Mouse (Mus musculus) MEL (cell line): ENCODE measurements around the gene Pdzph1. TPM values are rescaled to one million over a fixed set of nuclear protein-coding genes. Genes with fewer than 3 reads are reported as not detected.
A peak's percentile ranks its signal among the peaks of the same experiment; 100 is the strongest.

Experiments used
- DNase-seq: peaks from one replicate; pipeline ENCODE4 v3.0.0; 2011; ENCODE audit warnings: low read depth, low spot score
- H3K27ac ChIP-seq: 2 replicates; pipeline ENCODE4 v1.5.1; 2012; ENCODE audit warnings: low read depth, mild to moderate bottlenecking, control low read depth, low read length, moderate library complexity; ENCODE audit not compliant: control insufficient read depth
- H3K27me3 ChIP-seq, 2 experiments: fragments of 150-350 bp in 1 of 2; sonication (generic) in 1 of 2; 2 replicates each; pipeline ENCODE4 v1.6.1; 2012; ENCODE audit warnings: low read length in 2 of 2, mild to moderate bottlenecking in 2 of 2, improper control_type of control experiment in 1 of 2, moderate library complexity in 1 of 2; ENCODE audit not compliant: insufficient read depth in 2 of 2, control insufficient read depth in 1 of 2
- H3K36me3 ChIP-seq, 2 experiments: 2 replicates each; pipeline ENCODE4 v1.6.1; 2012 to 2014; ENCODE audit warnings: low read length in 2 of 2, improper control_type of control experiment in 1 of 2, inconsistent platforms in 1 of 2, mild to moderate bottlenecking in 1 of 2; ENCODE audit not compliant: insufficient read depth in 2 of 2, control insufficient read depth in 1 of 2
- H3K4me1 ChIP-seq, 2 experiments: fragments of 150-350 bp in 1 of 2; sonication (generic) in 1 of 2; 2 replicates each; pipeline ENCODE4 v1.6.1; 2012; ENCODE audit warnings: low read length in 2 of 2, improper control_type of control experiment in 1 of 2, mild to moderate bottlenecking in 1 of 2; ENCODE audit not compliant: insufficient read depth in 2 of 2, control insufficient read depth in 1 of 2
- H3K4me3 ChIP-seq, 2 experiments: fragments of 150-350 bp in 1 of 2; sonication (generic) in 1 of 2; 2 replicates each; pipeline ENCODE4 v1.5.1; 2012; ENCODE audit warnings: low read depth in 2 of 2, low read length in 2 of 2, mild to moderate bottlenecking in 2 of 2, moderate library complexity in 2 of 2, control low read depth in 1 of 2, improper control_type of control experiment in 1 of 2; ENCODE audit not compliant: control insufficient read depth in 1 of 2, insufficient read depth in 1 of 2
- H3K79me2 ChIP-seq: 2 replicates; pipeline ENCODE4 v1.6.1; 2012; ENCODE audit warnings: mild to moderate bottlenecking, low read length, moderate library complexity; ENCODE audit not compliant: control insufficient read depth, poor library complexity, insufficient read depth
- H3K9ac ChIP-seq: 2 replicates; pipeline ENCODE4 v1.6.1; 2012; ENCODE audit warnings: low read depth, mild to moderate bottlenecking, control low read depth, low read length, moderate library complexity; ENCODE audit not compliant: control insufficient read depth, poor library complexity, severe bottlenecking
- H3K9me3 ChIP-seq: fragments of 150-350 bp; sonication (generic); replicated peaks from 2 replicates; pipeline ENCODE4 v1.6.1; 2012; ENCODE audit warnings: mild to moderate bottlenecking, low read length, improper control_type of control experiment, moderate library complexity; ENCODE audit not compliant: insufficient read depth
- CTCF ChIP-seq, 3 experiments: IDR thresholded peaks in 2 of 3; conservative IDR thresholded peaks in 1 of 3; 2 replicates each; pipeline ENCODE4 v1.5.1; 2011 to 2012; ENCODE audit warnings: low read length in 3 of 3, low read depth in 2 of 3, mild to moderate bottlenecking in 2 of 3, improper control_type of control experiment in 1 of 3, inconsistent platforms in 1 of 3, mixed read lengths in 1 of 3, moderate library complexity in 1 of 3; ENCODE audit not compliant: control insufficient read depth in 1 of 3, insufficient read depth in 1 of 3, poor library complexity in 1 of 3, severe bottlenecking in 1 of 3
- HCFC1 ChIP-seq: IDR thresholded peaks from 2 replicates; pipeline ENCODE4 v1.6.1; 2012; ENCODE audit warnings: low read depth, mild to moderate bottlenecking, inconsistent platforms, low read length, improper control_type of control experiment, moderate library complexity
- JUND ChIP-seq: IDR thresholded peaks from 2 replicates; pipeline ENCODE4 v1.6.1; 2011; ENCODE audit warnings: low read depth, mild to moderate bottlenecking, improper control_type of control experiment, low read length
- KAT2A ChIP-seq: conservative IDR thresholded peaks from 2 replicates; pipeline ENCODE4 v1.6.1; 2012; ENCODE audit warnings: low read depth, low read length, improper control_type of control experiment, inconsistent platforms
- MAFK ChIP-seq: IDR thresholded peaks from 2 replicates; pipeline ENCODE4 v1.6.1; 2011; ENCODE audit warnings: low read depth, mild to moderate bottlenecking, low read length, improper control_type of control experiment, borderline replicate concordance
- MAX ChIP-seq: IDR thresholded peaks from 2 replicates; pipeline ENCODE4 v1.6.1; 2011; ENCODE audit warnings: low read length, improper control_type of control experiment
- MYB ChIP-seq: IDR thresholded peaks from 2 replicates; pipeline ENCODE4 v1.6.1; 2011; ENCODE audit warnings: mild to moderate bottlenecking, low read depth, low read length, improper control_type of control experiment
- POLR2A ChIP-seq, 2 experiments: IDR thresholded peaks; 2 replicates each; pipeline ENCODE4 v1.6.1; 2011 to 2012; ENCODE audit warnings: low read length in 2 of 2, mild to moderate bottlenecking in 2 of 2, control low read depth in 1 of 2, improper control_type of control experiment in 1 of 2, low read depth in 1 of 2, moderate library complexity in 1 of 2; ENCODE audit not compliant: control insufficient read depth in 1 of 2, insufficient read depth in 1 of 2, poor library complexity in 1 of 2
- POLR2AphosphoS2 ChIP-seq: IDR thresholded peaks from 2 replicates; pipeline ENCODE4 v1.6.1; 2011; ENCODE audit warnings: low read length, improper control_type of control experiment
- RAD21 ChIP-seq: IDR thresholded peaks from 2 replicates; pipeline ENCODE4 v1.6.1; 2011; ENCODE audit warnings: mild to moderate bottlenecking, low read depth, low read length, improper control_type of control experiment
- RCOR1 ChIP-seq: IDR thresholded peaks from 2 replicates; pipeline ENCODE4 v1.6.1; 2012; ENCODE audit warnings: low read depth, mild to moderate bottlenecking, inconsistent platforms, low read length, improper control_type of control experiment
- SIN3A ChIP-seq: IDR thresholded peaks from 2 replicates; pipeline ENCODE4 v1.6.1; 2012; ENCODE audit warnings: low read length, improper control_type of control experiment, inconsistent platforms
- SMC3 ChIP-seq: IDR thresholded peaks from 2 replicates; pipeline ENCODE4 v1.6.1; 2011; ENCODE audit warnings: low read depth, low read length, improper control_type of control experiment
- TCF12 ChIP-seq: IDR thresholded peaks from 2 replicates; pipeline ENCODE4 v1.6.1; 2014; ENCODE audit warnings: low read depth, mild to moderate bottlenecking, inconsistent platforms, low read length, improper control_type of control experiment, moderate library complexity
- USF1 ChIP-seq: IDR thresholded peaks from 2 replicates; pipeline ENCODE4 v1.6.1; 2014; ENCODE audit warnings: low read depth, mild to moderate bottlenecking, inconsistent platforms, low read length, improper control_type of control experiment, moderate library complexity
- ZC3H11A ChIP-seq: IDR thresholded peaks from 2 replicates; pipeline ENCODE4 v1.6.1; 2012; ENCODE audit warnings: low read depth, mild to moderate bottlenecking, inconsistent platforms, low read length, improper control_type of control experiment
- ZNF384 ChIP-seq: IDR thresholded peaks from 2 replicates; pipeline ENCODE4 v1.6.1; 2012; ENCODE audit warnings: low read depth, mild to moderate bottlenecking, inconsistent platforms, low read length, improper control_type of control experiment
- polyA plus RNA-seq, 2 experiments: library from polyadenylated mRNA; stranded (reverse) in 1 of 2; unstranded in 1 of 2; fragments of >175 nt in 1 of 2; fragments of >200 nt in 1 of 2; gene quantifications; 2 replicates each; pipeline versions ENCODE4 v1.2.1 to v1.2.4; 2012; ENCODE audit warnings: low replicate concordance in 2 of 2, low read depth in 1 of 2; ENCODE audit not compliant: insufficient read length in 2 of 2, insufficient read depth in 1 of 2, missing spikeins in 1 of 2
- total RNA-seq: library from RNA; depleted of rRNA; stranded (reverse); fragments of 300-350 nt; gene quantifications from 2 replicates; pipeline ENCODE4 v1.2.3, GENCODE M21; 2012; rRNA removed

Pdzph1 gene
- total RNA-seq (0.15 and 0.36 TPM in 2 replicates), polyA plus RNA-seq (1 to 10 TPM in 1 of 2 experiments, not detected in 1; 1.3 TPM)

DNA sequence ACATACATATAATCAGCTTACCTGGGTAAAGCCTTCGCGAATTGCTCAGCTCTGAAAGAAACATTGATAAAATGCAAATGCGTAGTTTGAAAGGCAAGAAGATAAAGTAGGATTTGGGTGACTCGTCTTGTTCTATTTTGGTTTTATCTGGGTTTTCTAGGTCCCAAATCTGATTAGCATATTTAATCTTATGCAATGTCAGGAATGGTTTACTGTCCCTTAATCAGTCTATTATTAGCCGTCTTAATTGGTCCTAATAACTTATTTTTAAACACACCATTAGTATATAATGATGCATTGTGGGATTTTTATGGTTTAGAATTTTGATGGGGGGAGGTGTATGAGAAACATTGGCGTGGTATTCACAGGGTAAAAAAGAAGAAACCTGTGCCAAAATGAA is at the start of gene Pdzph1:
TSS of gene Pdzph1 (minus strand) at position 101 of the 400 bp plus-strand sequence.
- no peaks in the 10 kb centered on the region for H3K79me2 ChIP-seq
- DNase-seq = no peak
- H3K27ac ChIP-seq = no peak within 1 kb of the TSS
- no peaks in the 10 kb centered on the region for H3K4me1 ChIP-seq
- H3K9me3 ChIP-seq = no peaks in the 10 kb centered on the region
- H3K27me3 ChIP-seq = no peaks in the 10 kb centered on the region
- TF ChIP-seq TCF12 = no peak
- TF ChIP-seq SMC3 = no peak
- TF ChIP-seq MAX = no peak
- no peak for TF ChIP-seq SIN3A
- TF ChIP-seq POLR2AphosphoS2 = no peak
- no peak for TF ChIP-seq KAT2A
- no peak for TF ChIP-seq JUND
- TF ChIP-seq ZNF384 = no peak
- no peak within 1 kb of the TSS for H3K4me3 ChIP-seq
- no peak within 1 kb of the TSS for H3K9ac ChIP-seq
- H3K36me3 ChIP-seq = no peaks in the 10 kb centered on the region

DNA sequence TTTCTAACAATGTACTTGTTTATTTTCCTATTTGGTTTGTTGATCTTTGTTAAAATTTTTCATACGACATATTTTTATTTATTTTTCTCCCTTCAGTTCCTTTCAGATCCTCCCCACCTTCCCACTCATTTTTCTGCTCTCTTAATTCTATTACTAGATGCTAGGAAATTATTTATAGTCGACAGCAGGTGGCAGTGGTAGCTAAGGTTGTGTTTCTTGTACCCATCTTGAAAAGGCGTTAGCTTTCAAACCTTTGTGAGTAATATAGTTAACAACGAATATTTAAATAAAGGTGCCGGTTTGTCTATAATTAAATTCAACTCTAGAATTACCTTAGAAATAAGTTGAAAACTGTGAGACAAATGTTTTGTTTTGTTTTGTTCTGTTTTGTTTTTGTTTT is 48.6 kb upstream of the Pdzph1 start:
- Histone ChIP-seq H3K79me2 (no peaks in the 10 kb centered on the region), H3K27me3 (no peaks in the 10 kb centered on the region), H3K9ac (no peak overlapping the region), H3K27ac (no peak overlapping the region)
- TF ChIP-seq CTCF (IDR thresholded peaks at IDR 0.05 in 2 of 3, conservative IDR thresholded peaks at IDR 0.05 in 1 of 3; ENCODE audit: control insufficient read depth in 1 of 3, insufficient read depth in 1 of 3, low read depth in 2 of 3, low read length in 3 of 3, poor library complexity in 1 of 3, severe bottlenecking in 1 of 3) (peak in 2 of 3 experiments; percentile 12 to 73; a peak in 2 of 6 replicates), RAD21 (peak; percentile 90), SMC3 (peak; percentile 69), ZC3H11A (peak; percentile 60), MYB (no peak)
- TF ChIP-seq, all 39 proteins: peak for 4
- Histone ChIP-seq H3K36me3 (no peaks in the 10 kb centered on the region), H3K4me3 (peak overlapping the region in 1 of 2 experiments; percentile 30; a peak in 1 of 4 replicates), H3K4me1 (0 out of 4 replicates have a peak, but pooled peaks cover 0 to 2% of the 10 kb centered on the region in 2 experiments), H3K9me3 (no peaks in the 10 kb centered on the region)
- peak; percentile 74 for DNase-seq

- Histone ChIP-seq H3K36me3 (no peaks in the 10 kb centered on the region), H3K9ac (no peak overlapping the region), H3K4me1 (no peaks in the 10 kb centered on the region), H3K79me2 (no peaks in the 10 kb centered on the region), H3K9me3 (no peaks in the 10 kb centered on the region), H3K27me3 (no peaks in the 10 kb centered on the region), H3K27ac (no peak overlapping the region), H3K4me3 (no peak overlapping the region)
- DNase-seq = peak; percentile 19
- TF ChIP-seq RCOR1 (no peak), MAFK (no peak), ZC3H11A (no peak), USF1 (no peak), POLR2A (IDR thresholded peaks at IDR 0.05; ENCODE audit: control insufficient read depth in 1 of 2, insufficient read depth in 1 of 2, low read depth in 1 of 2, low read length in 2 of 2, poor library complexity in 1 of 2) (no peak), HCFC1 (no peak), KAT2A (no peak), MYB (no peak)
Measured at GRCm38 (mm10) chr17:59033445-59033844, 42.3 kb upstream of the Pdzph1 start.
